Mouse (Mus musculus): ENCODE data around the gene Mnt.

- TF ChIP-seq POLR2A (IDR thresholded peaks at IDR 0.05; ENCODE audit: insufficient read depth, low read depth, low read length) (no peak), CTCF (IDR thresholded peaks at IDR 0.05; ENCODE audit: insufficient read depth, low read depth, low read length) (no peak)
Measured at GRCm38 (mm10) chr11:74832503-74833143, 1.9 kb downstream of the Mnt start.
